Mouse (Mus musculus) forebrain, embryonic 11.5 days (tissue): Measurements from ENCODE around the gene Sft2d1. TPM values are rescaled to one million over a fixed set of nuclear protein-coding genes. Genes with fewer than 3 reads are reported as not detected.

ENCODE experiments used
- ATAC-seq: fragments of 200-750 bp; cut with Nextera tagmentation; replicated peaks from 2 replicates; pipeline ENCODE4 v1.8.0; 2017; ENCODE audit warnings: moderate TSS enrichment; ENCODE audit not compliant: low FRiP score
- DNase-seq: peaks from one replicate; pipeline ENCODE4 v3.0.0-alpha.2; 2017; ENCODE audit warnings: low spot score
- H3K27ac ChIP-seq: fragments of 300-500 bp; sonication (generic); 2 replicates; pipeline ENCODE4 v1.5.1; 2014; ENCODE audit warnings: low read depth, low read length
- H3K27me3 ChIP-seq: fragments of 300-500 bp; sonication (generic); 2 replicates; pipeline ENCODE4 v1.6.1; 2014; ENCODE audit warnings: mild to moderate bottlenecking, low read length, mixed read lengths; ENCODE audit not compliant: control insufficient read depth, insufficient read depth
- H3K36me3 ChIP-seq: fragments of 300-500 bp; sonication (generic); 2 replicates; pipeline ENCODE4 v1.6.1; 2014; ENCODE audit warnings: mild to moderate bottlenecking, low read length, moderate library complexity, mixed read lengths; ENCODE audit not compliant: control insufficient read depth, insufficient read depth
- H3K4me1 ChIP-seq: fragments of 300-500 bp; sonication (generic); replicated peaks from 2 replicates; pipeline ENCODE4 v1.6.1; 2014; ENCODE audit warnings: low read length, mixed read lengths; ENCODE audit not compliant: control insufficient read depth, insufficient read depth
- H3K4me2 ChIP-seq: fragments of 300-500 bp; sonication (generic); 2 replicates; pipeline ENCODE4 v1.6.1; 2014; ENCODE audit warnings: low read depth, mild to moderate bottlenecking, low read length, moderate library complexity, mixed read lengths; ENCODE audit not compliant: severe bottlenecking
- H3K4me3 ChIP-seq: fragments of 300-500 bp; sonication (generic); 2 replicates; pipeline ENCODE4 v1.5.1; 2014; ENCODE audit warnings: low read depth, low read length
- H3K9ac ChIP-seq: fragments of 300-500 bp; sonication (generic); 2 replicates; pipeline ENCODE4 v1.6.1; 2014; ENCODE audit warnings: low read length
- H3K9me3 ChIP-seq: fragments of 300-500 bp; sonication (generic); 2 replicates; pipeline ENCODE4 v1.6.1; 2016; ENCODE audit warnings: low read length, mixed read lengths; ENCODE audit not compliant: control insufficient read depth
- WGBS: fragments of 180-500 bp; shearing (Covaris S2); extraction: QIAGEN DNeasy Blood & Tissue Kit; methylation state at CpG from one replicate; pipeline ENCODE4 v1.1.7; 2014; 5-methylcytosine and 5-hydroxymethylcytosine counted together
- polyA plus RNA-seq: library from polyadenylated mRNA; unstranded; fragments of >200 nt; fragmentation: Nextera tagmentation; extraction: Ambion mirVana; gene quantifications from 2 replicates; pipeline ENCODE4 v1.2.1, GENCODE M21; 2014

Gene Sft2d1
- polyA plus RNA-seq, 1 experiment from 2014 or later = 54.8 TPM

GRCm38 (mm10) chr17:8361281-8362103, 50.6 kb downstream of the Sft2d1 start:
- WGBS = 77% methylated on average over 10 of the region's 10 CpGs
- Histone ChIP-seq H3K4me3 (no peak overlapping the region), H3K9ac (no peak overlapping the region), H3K36me3 (no peaks in the 10 kb centered on the region), H3K27me3 (no peaks in the 10 kb centered on the region), H3K4me2 (no peak overlapping the region), H3K9me3 (no peaks in the 10 kb centered on the region), H3K27ac (no peak overlapping the region), H3K4me1 (0 out of 2 replicates have a peak, but pooled peaks cover 2% of the 10 kb centered on the region)
- no peak for ATAC-seq
- DNase-seq = no peak

DNA sequence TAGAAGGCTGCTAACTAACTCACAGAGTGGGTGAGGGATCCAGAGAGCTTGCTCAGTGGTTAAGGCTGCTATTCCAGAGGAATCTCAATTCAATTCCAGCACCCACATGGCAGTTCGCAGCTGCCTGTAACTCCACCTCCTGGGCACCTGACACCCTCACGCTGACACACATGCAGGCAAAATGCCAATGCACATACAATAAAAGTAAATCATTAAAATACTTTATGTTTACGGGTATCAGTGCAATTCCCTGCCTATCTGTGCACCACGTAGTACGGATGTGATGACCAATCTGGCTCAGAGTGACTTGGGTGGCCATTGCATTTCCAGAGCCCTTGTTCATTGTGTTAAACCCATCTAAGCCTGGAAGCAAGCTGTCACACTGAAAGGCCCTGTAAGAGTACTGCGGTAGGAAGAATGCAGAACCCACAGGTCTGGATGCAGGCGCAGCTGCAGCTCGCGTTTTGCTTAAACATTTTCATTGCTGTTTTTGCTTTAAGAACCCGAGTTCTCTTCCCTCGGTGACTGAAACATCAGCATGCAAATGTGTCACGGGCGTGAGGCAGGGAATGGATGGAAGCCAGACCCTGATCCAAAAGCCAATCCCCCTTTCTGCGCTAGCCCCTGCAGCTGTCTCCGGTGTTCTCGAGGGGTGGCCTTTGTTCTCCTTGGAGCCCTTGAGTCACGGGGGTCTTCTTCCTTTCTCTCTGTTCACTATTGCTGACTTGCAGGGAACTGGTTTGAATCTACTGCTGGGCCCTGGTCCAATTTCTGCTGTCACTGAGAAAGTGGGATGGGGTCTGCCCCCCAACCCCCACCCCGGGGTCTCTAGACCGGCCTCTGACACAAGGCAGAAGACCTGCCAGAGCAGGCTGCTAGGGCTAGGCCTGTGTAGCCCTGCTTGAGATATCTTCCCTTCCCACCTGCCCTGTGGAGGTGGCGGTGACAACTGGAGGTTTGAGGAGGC, 56.9 kb downstream of the Sft2d1 start:
- Histone ChIP-seq H3K4me3 (no peak overlapping the region), H3K4me1 (peaks cover 38% of the 10 kb centered on the region), H3K9me3 (no peaks in the 10 kb centered on the region), H3K27me3 (no peaks in the 10 kb centered on the region), H3K9ac (peak overlapping the region; percentile 46), H3K36me3 (no peaks in the 10 kb centered on the region), H3K27ac (peak overlapping the region; percentile 89), H3K4me2 (0 out of 2 replicates have a peak overlapping the region, but pooled peaks have one; percentile 22)
- ATAC-seq (peak; percentile 47), DNase-seq (peak; percentile 63)
- WGBS = 14% methylated on average over 20 of the region's 20 CpGs

DNA sequence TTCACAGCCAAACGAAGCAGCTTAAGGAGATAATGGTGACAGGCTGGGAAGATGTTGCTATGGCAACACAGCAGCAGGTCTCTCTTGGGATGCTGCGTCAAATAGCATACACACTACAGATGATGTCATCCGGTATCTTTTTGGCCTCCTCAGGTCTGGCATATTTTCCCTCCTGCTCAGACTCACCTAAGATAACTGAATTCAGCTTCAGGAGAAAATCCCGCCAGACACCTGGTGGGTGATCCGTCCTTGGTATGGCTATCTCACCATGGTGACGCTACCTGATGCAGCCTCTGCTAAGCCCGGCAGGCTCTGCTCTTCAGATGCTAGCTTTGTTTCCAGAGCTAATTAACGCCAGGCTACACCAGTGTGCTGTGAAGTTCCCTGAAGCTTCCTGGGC, 57.7 kb downstream of the Sft2d1 start:
- H3K4me3 ChIP-seq = no peak overlapping the region

DNA sequence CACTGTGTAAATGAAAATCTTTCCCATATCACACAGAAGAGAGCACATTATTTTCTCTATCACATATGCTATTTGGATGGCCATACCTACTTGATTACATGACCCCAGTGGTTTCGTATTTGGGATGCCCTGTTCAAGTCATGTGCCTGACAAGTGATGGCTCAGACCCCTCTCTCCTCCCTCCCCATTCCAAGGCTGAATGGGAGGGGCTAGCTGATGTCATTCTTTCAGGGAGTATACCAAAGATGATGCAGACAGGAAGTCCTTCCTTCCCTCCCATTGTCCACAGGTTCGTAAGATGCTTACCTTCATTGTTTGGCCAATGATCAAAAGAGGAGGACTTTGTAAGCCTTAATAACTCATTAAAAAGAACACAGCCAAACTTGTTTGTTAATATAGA, 58.3 kb downstream of the Sft2d1 start:
- Histone ChIP-seq H3K36me3 (no peaks in the 10 kb centered on the region), H3K4me1 (peaks cover 38% of the 10 kb centered on the region), H3K27me3 (no peaks in the 10 kb centered on the region), H3K27ac (peak overlapping the region; percentile 89), H3K4me3 (no peak overlapping the region), H3K9ac (no peak overlapping the region), H3K4me2 (no peak overlapping the region), H3K9me3 (no peaks in the 10 kb centered on the region)
- 39% methylated on average over 2 of the region's 2 CpGs for WGBS
- no peak for ATAC-seq
- DNase-seq = no peak

More for the DNA sequence above, 57.7 kb downstream of the Sft2d1 start:
- Histone ChIP-seq H3K27ac (peak overlapping the region; percentile 89), H3K36me3 (no peaks in the 10 kb centered on the region), H3K9ac (0 out of 2 replicates have a peak overlapping the region, but pooled peaks have one; percentile 35), H3K4me2 (peak overlapping the region; percentile 29; the same call in 1 of the 2 replicates), H3K4me1 (peaks cover 38% of the 10 kb centered on the region), H3K9me3 (no peaks in the 10 kb centered on the region), H3K27me3 (no peaks in the 10 kb centered on the region)
- DNase-seq = peak; percentile 61
- WGBS = 6% methylated on average over 8 of the region's 8 CpGs
- ATAC-seq = peak; percentile 52

DNA sequence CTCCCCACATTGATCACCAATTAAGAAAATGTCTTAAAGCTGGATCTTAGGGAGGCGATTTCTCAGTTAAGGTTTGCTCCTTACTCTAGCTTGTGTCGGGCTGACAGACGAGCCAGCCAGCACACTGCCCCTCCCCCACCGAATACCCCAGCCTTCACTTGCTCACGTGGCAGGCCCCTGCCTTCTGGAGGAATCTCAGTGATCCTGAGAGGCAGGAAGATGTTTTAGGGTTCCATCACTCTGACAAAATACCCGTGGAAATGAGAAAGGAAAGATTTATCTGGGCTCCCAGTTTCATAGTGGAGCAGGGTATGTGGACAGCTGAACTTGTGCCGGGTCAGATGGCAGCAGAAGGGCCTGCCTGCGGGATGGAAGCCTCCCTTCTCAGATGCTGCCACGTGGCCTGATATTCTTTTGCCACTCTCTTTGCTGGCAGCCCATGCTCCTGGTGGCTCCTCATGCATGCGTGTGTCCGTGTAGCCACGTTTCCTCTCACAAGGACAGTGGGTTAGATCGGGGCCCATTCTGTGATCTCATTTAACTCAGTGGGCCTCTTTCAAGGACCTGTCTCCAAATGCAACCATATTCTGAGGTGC, 59.8 kb downstream of the Sft2d1 start:
- peak; percentile 74 for DNase-seq
- H3K27ac ChIP-seq = peak overlapping the region; percentile 98
- 21% methylated on average over 13 of the region's 13 CpGs for WGBS
- H3K27me3 ChIP-seq = no peaks in the 10 kb centered on the region
- H3K36me3 ChIP-seq = no peaks in the 10 kb centered on the region
- ATAC-seq = no peak
- H3K4me2 ChIP-seq = no peak overlapping the region
- H3K4me1 ChIP-seq = peaks cover 38% of the 10 kb centered on the region
- H3K4me3 ChIP-seq = no peak overlapping the region
- peak overlapping the region; percentile 44; the same call in 1 of the 2 replicates for H3K9ac ChIP-seq
- H3K9me3 ChIP-seq = no peaks in the 10 kb centered on the region

- Histone ChIP-seq H3K9ac (peak overlapping the region; percentile 57), H3K27ac (peak overlapping the region; percentile 98), H3K27me3 (no peaks in the 10 kb centered on the region), H3K4me2 (peak overlapping the region; percentile 54), H3K4me1 (peaks cover 36% of the 10 kb centered on the region), H3K4me3 (peak overlapping the region; percentile 21), H3K9me3 (no peaks in the 10 kb centered on the region), H3K36me3 (no peaks in the 10 kb centered on the region)
- DNase-seq (peak; percentile 92), ATAC-seq (peak; percentile 79)
- 0% methylated on average over 7 of the region's 7 CpGs for WGBS
Measured at GRCm38 (mm10) chr17:8371834-8372233, 60.9 kb downstream of the Sft2d1 start.

DNA sequence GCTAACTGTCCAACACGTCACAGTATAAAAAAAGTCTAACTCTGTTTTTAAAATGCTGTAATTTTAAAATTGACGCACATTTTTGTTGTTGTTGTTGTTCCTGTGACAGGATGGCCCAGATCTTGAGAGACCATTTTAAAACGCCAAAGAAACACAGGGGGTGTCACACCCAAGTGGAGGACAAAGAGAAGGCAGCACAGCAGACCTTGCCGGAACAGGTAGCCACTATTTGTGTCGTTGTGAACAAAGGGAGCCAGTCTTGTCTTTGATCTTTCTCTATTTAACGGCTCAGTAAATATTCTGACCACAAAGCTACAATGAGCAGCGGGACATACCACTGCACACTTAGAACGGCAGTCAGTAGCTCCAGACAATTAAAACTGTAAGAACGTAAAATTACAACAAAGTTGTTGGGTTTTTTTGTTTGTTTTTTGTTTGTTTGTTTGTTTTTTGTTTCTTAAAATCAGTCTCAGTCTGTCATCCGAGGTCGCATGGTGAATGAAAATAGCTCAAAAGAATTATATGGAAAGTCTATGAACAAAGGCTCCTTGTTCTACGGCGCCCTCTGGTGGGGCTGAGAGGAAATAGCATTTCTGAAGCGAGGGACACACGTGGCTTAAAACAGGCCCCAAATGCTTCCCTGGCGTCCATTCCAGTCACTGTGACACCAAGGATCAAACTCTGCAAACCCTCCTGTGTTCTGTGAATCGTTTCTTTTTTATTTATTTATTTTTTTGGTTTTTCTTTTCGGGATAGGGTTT, 61.6 kb downstream of the Sft2d1 start:
- Histone ChIP-seq H3K4me1 (peaks cover 30% of the 10 kb centered on the region), H3K27ac (peak overlapping the region; percentile 98), H3K27me3 (no peaks in the 10 kb centered on the region), H3K9me3 (no peaks in the 10 kb centered on the region), H3K4me2 (peak overlapping the region; percentile 54), H3K36me3 (no peaks in the 10 kb centered on the region), H3K9ac (peak overlapping the region; percentile 57), H3K4me3 (peak overlapping the region; percentile 21)
- peak; percentile 27 for ATAC-seq
- DNase-seq = peak; percentile 87
- WGBS = under 1% methylated on average over 18 of the region's 18 CpGs
